Mouse (Mus musculus): ENCODE measurements around the gene Raf1.

The Raf1 gene

GRCm38 (mm10) chr6:115610301-115610700, 66.1 kb downstream of the Raf1 start:
- no peak for DNase-seq

GRCm38 (mm10) chr6:115609121-115609520, 67.3 kb downstream of the Raf1 start:
- no peak for DNase-seq

DNA sequence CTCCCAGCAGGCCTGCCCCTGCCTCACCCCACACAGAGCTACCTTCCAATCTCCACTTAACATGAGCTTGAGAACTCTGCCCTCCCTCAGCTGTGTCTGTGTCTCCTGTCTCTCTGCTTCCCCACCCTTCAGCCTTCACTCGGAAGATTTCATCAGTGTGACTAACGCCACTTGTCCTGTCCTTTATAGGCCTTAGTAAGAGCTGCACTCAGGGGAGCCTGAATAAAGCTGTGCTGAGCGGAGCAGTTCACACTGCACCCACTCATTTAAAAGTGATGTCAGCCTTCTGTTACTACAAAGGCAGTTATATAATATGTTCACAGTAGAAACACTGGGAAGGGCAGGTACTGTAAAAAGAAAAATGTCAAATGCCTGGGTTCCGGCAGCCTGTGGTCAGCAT, 69.0 kb downstream of the Raf1 start:
- no peak for DNase-seq

DNA sequence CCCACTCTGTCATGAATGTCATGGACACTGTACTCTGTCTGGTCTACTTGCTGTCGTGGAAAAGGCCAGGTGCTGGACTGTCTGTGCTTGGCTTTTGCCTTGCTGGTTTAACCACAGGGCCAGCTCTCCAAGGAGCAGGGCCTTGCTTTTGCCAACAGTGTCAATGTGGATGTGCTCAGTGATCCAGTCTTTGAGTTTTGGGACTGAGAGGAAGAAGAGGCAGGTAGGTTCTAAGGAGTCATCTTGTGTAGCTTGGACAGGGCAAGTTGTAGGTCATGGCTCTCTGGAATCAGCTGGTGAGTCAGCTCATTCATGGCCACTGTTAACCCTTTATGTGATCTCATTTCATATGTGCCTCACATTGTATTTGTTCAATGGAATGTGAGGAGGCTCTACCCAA, 70.0 kb downstream of the Raf1 start:
- no peak for DNase-seq

- DNase-seq: peak; percentile 69 to 79
Observed at GRCm38 (mm10) chr6:115601715-115602523, 74.5 kb downstream of the Raf1 start, which contains the start of gene Mkrn2. TSS of gene Mkrn2 (plus strand) at chr6:115601902.

DNA sequence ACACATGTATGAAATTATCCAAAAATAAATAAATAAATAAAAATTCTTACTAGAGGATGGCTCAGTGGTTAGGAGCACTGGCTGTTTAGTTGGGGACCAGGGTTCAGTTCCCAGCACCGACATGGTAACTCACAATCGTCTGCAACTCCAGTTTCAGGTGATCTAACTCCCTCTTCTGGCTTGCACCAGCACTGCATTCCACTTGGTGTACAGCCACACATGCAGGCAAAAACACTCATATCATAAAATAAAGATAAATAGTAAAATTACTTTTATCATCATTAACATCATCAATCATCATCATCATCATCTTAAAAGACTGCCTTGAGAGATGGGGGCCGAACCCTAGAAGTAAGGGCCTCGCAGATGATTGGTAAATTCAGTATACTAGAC, 75.1 kb downstream of the Raf1 start:
- DNase-seq: no peak

DNA sequence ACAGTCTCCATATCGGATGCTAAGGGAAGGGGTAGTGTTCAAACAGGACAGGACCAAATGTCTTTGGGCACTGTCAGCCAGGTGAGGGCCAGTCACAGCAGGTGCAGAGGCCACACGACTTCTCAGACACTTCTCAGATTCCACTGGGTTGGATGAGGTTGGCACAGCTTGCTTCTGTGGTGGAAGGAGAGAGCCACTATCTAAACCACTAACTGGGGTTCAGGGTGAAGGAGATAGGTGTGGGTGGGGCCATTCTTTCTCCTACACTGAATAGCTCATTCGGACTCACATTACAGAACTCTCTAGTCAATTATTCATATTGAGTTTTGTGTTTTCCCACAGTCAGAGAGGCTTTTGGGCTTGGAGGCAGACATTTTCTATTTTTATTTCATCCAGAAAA, 80.8 kb downstream of the Raf1 start:
- no peak for DNase-seq

GRCm38 (mm10) chr6:115594463-115594862, 82.0 kb downstream of the Raf1 start:
- peak; percentile 14 to 19 for DNase-seq

DNA sequence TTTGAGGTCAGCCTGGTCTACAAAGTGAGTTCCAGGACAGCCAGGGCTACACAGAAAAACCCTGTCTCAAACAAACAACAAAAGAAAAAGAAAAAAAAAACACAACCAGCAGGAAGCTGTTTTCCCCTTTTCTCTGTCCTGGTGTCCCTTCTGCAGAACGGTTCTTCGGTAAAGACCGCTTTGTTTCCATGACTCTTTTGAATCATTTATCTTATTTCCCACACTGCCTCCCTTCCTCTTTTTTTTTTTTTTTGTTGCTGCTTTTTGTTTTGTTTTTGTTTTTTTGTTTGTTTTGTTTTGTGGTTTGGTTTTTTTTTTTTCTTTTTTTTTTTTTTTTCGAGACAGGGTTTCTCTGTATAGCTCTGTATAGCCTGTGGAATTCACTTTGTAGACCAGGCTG, 83.2 kb downstream of the Raf1 start:
- DNase-seq: no peak

DNA sequence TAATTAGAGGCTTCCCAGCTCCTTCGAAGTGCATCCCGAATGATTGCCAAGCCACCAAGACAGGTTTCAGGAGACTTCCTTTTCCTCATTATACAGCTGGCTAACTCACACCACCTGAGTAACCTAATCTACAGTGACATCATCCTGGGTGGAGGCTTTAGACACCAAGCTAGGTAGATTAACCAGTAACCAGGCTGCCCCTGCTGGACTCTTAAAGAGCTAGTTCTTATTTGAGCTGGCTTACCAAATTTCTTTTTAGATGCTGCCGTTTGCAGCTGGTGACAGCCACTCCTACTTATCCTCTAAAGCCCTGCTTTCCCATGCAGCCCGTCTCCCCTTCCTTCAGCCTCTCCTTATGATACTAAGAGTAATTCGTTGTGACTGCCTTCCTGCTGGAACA, 84.0 kb downstream of the Raf1 start, which contains the start of gene Mkrn2os:
Mkrn2os (minus strand) TSS at position 119 of the 400 bp plus-strand sequence.
- no peak for DNase-seq

DNA sequence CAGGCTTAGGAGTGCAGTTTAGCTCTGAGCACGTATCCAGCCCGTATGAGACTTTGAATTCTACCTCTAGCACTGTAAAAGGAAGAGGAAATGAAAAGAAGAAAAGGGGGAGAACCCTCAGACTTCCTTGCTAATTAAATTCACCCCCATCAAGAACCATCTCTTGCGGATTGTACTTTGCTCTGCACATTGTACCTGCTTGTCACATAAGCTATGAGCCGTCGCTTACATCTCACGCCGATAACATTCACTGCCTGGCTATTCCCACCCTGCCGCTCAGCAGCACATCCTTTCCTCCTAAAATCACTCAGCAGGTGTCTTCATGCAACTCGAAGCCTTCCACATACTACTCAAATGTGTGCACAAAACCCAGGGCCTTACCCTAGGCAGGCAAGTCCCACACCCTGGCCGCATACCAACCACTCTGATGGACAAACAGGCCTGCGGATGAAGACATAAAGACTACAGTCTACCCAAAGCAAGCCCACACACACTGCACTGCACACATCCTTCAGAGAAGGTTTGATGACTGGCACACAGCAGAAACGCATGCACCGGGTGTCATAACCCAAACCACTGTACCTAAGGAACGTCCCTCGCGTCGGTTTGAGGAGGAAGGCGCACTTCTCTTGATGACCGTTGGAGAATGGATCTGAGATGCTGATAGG, 84.6 kb downstream of the Raf1 start:
- no peak for DNase-seq

DNA sequence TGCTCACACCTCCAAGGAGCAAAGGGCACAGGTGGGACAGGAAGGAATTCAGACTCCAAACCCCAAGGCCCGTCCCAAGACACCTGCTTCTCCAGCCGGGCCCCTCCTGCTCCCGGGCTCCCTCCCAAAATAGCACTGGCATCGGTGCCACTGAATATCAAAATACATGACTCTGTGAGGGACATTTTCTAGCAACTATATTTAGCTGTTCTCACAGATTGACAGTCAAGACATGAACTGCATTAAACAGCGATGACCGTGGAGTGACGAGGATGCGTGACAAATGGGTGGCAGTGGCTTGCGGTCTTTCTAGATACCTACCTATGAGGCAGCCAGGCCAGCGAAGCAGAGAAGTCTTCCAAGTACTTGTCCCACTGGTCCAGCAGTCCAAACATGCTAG, 90.1 kb downstream of the Raf1 start:
- no peak for DNase-seq

DNA sequence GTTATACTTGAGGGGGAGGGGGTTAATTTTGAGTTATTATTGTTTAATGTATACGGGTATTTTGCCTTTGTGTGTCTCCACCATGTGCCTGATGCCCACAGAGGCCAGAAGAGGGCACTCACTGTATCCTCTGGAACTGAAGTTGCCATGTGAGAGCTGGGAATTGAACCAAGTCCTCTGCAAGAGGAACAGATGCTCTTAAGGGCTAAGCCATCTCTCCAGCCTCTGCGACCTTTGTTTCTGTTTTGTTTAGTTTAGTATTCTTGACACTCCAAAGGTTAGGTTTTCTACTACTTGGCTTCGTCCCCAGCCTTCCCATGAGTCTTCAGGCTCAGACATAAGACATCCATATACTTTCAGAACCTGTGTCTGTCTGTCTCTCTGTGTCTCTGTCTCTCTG, 92.3 kb downstream of the Raf1 start:
- DNase-seq: no peak

DNA sequence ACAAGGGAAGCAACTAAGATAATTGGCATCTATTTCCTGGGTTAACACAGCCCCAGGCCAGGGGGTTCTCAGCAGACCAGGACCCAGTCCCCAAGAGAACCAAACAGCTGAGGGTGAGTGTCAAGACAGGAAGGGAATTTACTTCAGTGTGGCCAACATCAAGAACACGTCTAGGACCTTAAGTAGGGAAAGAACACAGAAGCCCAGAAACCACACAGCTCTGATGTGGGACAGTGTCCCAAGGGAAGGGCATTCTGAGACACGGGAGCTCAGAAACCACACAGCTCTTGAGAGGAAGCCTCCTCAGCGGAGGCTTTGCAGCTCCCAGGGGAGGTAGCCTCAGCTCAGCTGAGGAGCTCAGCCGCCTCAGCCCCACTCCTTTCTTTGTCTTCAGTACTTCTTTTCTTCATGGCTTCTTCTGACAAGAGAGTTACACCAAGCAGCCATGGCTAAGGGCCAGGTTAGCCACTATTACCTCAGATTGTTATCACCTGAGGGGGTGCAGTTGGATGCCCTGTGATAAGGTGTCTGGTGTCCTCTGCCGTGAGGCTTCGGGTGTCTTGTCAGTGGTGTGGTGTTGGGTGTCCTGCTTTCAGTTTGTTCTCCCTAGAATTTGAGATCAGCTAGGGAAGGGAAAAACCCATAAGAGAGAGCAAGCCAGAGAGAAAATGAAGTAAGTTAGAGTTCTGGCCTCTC, 92.9 kb downstream of the Raf1 start:
- DNase-seq: no peak

DNA sequence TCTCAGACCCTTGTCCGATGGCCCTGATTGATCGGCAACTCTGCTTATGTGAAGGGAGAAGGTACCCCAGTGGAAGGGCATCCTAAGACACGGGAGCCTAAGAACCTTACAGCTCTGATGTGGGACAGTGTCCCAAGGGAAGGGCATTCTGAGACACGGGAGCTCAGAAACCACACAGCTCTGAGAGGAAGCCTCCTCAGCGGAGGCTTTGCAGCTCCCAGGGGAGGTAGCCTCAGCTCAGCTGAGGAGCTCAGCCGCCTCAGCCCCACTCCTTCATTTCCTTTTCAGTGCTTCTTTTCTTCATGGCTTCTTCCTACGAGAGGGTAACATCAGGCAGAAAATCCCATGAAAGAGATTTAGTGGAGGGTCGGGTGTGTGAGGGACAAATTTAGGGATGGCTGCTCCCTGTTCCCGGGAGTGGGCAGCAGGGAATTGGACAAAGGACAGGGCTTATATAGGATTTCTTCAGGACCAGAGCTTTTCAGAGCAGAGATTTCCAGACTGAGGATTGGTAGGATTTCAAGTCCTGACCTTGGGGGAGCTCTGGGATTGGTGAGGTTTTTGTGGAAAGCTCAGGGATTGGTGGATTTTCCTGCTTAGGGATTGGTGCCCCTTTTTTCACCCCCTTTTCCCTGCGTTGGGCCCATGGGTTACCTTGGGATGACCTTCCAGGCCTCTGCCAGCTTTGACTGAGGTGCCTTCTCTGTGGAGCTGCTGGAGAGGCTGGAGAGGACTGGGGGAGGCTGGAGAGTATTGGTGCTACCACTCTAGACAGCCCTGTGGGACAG, 93.9 kb downstream of the Raf1 start:
- DNase-seq: no peak

GRCm38 (mm10) chr6:115580810-115581209, 95.6 kb downstream of the Raf1 start:
- DNase-seq: no peak

DNA sequence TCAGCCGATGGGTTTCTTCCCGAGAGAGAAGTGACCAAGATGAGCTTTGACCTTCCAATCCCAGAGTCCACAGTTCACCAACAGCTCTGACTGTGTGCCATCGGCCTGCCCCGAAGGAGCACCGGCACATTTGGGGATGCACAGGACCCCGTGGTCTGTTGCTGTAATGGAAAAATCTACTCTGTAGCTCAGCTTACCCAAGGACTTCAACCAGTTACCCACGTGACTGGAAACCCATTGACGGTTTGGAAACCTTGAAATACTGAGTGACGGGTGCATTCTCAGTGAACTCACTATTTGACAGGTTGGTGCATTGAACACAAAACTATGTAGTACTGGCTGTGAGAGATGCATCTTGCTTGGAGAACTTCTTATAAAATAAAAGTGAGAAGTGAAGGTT, 98.5 kb downstream of the Raf1 start:
- DNase-seq: no peak

DNA sequence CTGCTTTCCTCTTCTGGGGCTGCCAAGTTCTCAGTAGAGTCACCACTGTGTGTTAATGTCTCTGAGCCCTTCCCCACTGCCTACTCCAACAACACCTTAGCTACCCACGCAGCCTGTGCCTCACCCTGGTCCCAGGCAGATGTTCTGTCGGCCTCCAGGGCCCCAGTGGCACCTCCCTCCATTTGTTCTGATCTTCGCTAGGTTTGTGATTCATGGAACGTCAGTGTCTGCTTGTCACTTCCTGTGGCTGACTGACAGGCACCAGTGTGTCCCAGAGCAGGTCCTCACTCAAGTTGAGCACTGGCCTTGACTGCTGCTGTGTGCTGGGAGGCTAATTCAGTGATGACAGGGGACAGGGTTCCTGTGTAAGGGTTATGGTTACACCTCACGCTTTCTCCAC, 99.0 kb downstream of the Raf1 start:
- no peak for DNase-seq

- DNase-seq: no peak
Observed at GRCm38 (mm10) chr6:115574171-115574570, 102.3 kb downstream of the Raf1 start.
